In genomic region chr11:119088391-119089234, GRCm38 (mm10) we compare ENCODE assay signal across 8 mouse cellular contexts. TPM values are rescaled to one million over a fixed set of nuclear protein-coding genes. Genes with fewer than 3 reads are reported as not detected.
DNase-seq lines count a peak whose midpoint lies in the region; TF ChIP-seq lines count a peak whose summit lies in the region.

No protein-coding gene starts in this region.

- H3K27ac ChIP-seq in cerebellum, adult 2 months (ENCODE audit: insufficient read depth, low read length): no peak overlapping the region
- H3K27ac ChIP-seq in small intestine, adult 2 months (ENCODE audit: insufficient read depth, low read depth, low read length): no peak overlapping the region

- no peak overlapping the region for H3K4me3 ChIP-seq in cerebellum, adult 2 months (replicated peaks; ENCODE audit: insufficient read depth, low read depth, low read length)
- no peak overlapping the region for H3K4me3 ChIP-seq in small intestine, adult 2 months (ENCODE audit: low read depth, low read length)

- TF ChIP-seq POLR2A in cerebellum, adult 2 months (IDR thresholded peaks at IDR 0.05; ENCODE audit: borderline replicate concordance, insufficient read depth, low read length): no peak
- no peak for TF ChIP-seq POLR2A in small intestine, adult 2 months (IDR thresholded peaks at IDR 0.05; ENCODE audit: low read depth, low read length)

- peak in 1 of 2 experiments; percentile 45 for DNase-seq in cerebellum, adult 2 months
- no peak for DNase-seq in cerebellum, postnatal 4 days (ENCODE audit: low spot score in 2 of 2)
- peak; percentile 25 for DNase-seq in urinary bladder, postnatal 14 days (ENCODE audit: low spot score)
- no peak for DNase-seq in urinary bladder, postnatal 10 days (ENCODE audit: low spot score)
- DNase-seq in heart, postnatal 10 days: peak; percentile 59 to 60
- peak; percentile 17 for DNase-seq in liver
- no peak for DNase-seq in left cerebral cortex, adult 9 months (ENCODE audit: low spot score in 2 of 2)

- H3K4me1 ChIP-seq in cerebellum, adult 2 months (ENCODE audit: control insufficient read depth, insufficient read depth, low read length): peaks cover 10% of the 10 kb centered on the region; the same call in 1 of the 2 replicates
- H3K4me1 ChIP-seq in small intestine, adult 2 months (ENCODE audit: control insufficient read depth, insufficient read depth, insufficient read length, low read length): peaks cover 44% of the 10 kb centered on the region

- 17% methylated on average over 28 of the region's 28 CpGs for WGBS in cerebellum, adult 2 months
- WGBS in small intestine, adult 2 months: 16% methylated on average over 28 of the region's 28 CpGs

- TF ChIP-seq CTCF in cerebellum, adult 2 months (IDR thresholded peaks at IDR 0.05; ENCODE audit: borderline replicate concordance, insufficient read depth, low read depth, low read length): peak; percentile 13; the same call in 1 of the 2 replicates
- peak; percentile 32; the same call in 1 of the 2 replicates for TF ChIP-seq CTCF in small intestine, adult 2 months (IDR thresholded peaks at IDR 0.05; ENCODE audit: extremely low read depth, insufficient read length, insufficient replicate concordance, low read depth, low read length)

- no peaks in the 10 kb centered on the region for H3K36me3 ChIP-seq in small intestine, adult 2 months (ENCODE audit: control insufficient read depth, insufficient read depth, low read length)

- peaks cover 6% of the 10 kb centered on the region; the same call in 1 of the 2 replicates for H3K27me3 ChIP-seq in cerebellum, adult 2 months (ENCODE audit: control insufficient read depth, insufficient read depth, low read length)
- peaks cover 37% of the 10 kb centered on the region for H3K27me3 ChIP-seq in small intestine, adult 2 months (ENCODE audit: control insufficient read depth, insufficient read depth, low read length)

- intact Hi-C loops in heart, postnatal 10 days (cut with DNase I): no loop called here

RNA-seq across cellular contexts. Expression of gene Cbx4, which starts 2.6 kb away (rescaled TPM):
- 50.1 and 57.6 TPM in 2 replicates for polyA plus RNA-seq in cerebellum, adult 2 months (2012; rRNA removed)
- total RNA-seq in heart, postnatal 10 days (2021): 10 to 100 TPM; 22.1 to 22.6 TPM
- 4.2 and 7.6 TPM in 2 replicates for polyA plus RNA-seq in small intestine, adult 2 months (2012; rRNA removed)

RNA-seq across cellular contexts. Expression of gene Cbx8, which starts 47.8 kb away (rescaled TPM):
- 8.7 and 10.5 TPM in 2 replicates for polyA plus RNA-seq in cerebellum, adult 2 months (2012; rRNA removed)
- 1 to 10 TPM; 5.6 to 7.5 TPM for total RNA-seq in heart, postnatal 10 days (2021)
- 4.4 and 4.7 TPM in 2 replicates for polyA plus RNA-seq in small intestine, adult 2 months (2012; rRNA removed)

Comparison
In these comparisons a context has a peak if more than half of its experiments do, and no peak if none do; other contexts are left out.
1. DNase-seq: peak in urinary bladder, postnatal 14 days (single experiment), heart, postnatal 10 days (2 of 2) and liver (single experiment); none in cerebellum, postnatal 4 days (0 of 2), urinary bladder, postnatal 10 days (single experiment) and left cerebral cortex, adult 9 months (0 of 2).